Mouse (Mus musculus) ES-E14 (cell line): ENCODE measurements at regions not wholly inside any gene's neighbourhood (a gene's known extent, or its start where the extent isn't known, plus 50 kb on each side); places are given as distances from the start of the nearest gene placed in this dataset.

ENCODE experiments used
- HCFC1 ChIP-seq: IDR thresholded peaks from 2 replicates; pipeline ENCODE4 v1.6.1; 2012; ENCODE audit warnings: low read length, inconsistent platforms, borderline replicate concordance; ENCODE audit not compliant: insufficient read depth
- ZC3H11A ChIP-seq: IDR thresholded peaks from 2 replicates; pipeline ENCODE4 v1.6.1; 2012; ENCODE audit warnings: low read depth, mild to moderate bottlenecking, inconsistent platforms, low read length, borderline replicate concordance
- ZNF384 ChIP-seq: IDR thresholded peaks from 2 replicates; pipeline ENCODE4 v1.6.1; 2012; ENCODE audit warnings: low read depth, low read length, inconsistent platforms

DNA sequence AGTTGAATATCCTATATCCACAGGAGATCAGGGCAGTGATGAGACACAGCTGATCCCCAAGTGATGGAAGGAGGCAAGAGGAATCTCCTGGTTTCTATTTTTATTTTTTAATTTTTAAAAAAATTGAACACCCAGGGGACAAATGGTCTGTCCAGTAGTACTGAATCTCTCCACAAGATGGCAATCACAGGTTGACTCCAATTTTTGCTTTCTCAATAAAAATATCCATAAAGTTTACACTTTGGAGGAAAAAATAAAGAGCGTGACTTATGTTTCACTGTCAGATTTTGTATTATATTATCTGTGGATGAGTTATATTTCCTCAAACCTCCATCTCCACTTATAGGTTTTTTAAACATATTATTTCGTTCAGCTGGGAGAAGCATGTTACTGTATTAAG is 658.0 kb downstream of the Hace1 start:
- TF ChIP-seq HCFC1: no peak
- no peak for TF ChIP-seq ZNF384
- no peak for TF ChIP-seq ZC3H11A
